Mouse (Mus musculus): ENCODE data around the gene Lpin2. TPM values are rescaled to one million over a fixed set of nuclear protein-coding genes. Genes with fewer than 3 reads are reported as not detected.

Gene Lpin2
- total and polyA plus RNA-seq, 3 experiments = 22.4 to 32.1 TPM; not detected in 1

GRCm38 (mm10) chr17:71268152-71268551, 85.8 kb downstream of the Lpin2 start:
- peaks cover 0 to 48% of the 10 kb centered on the region in 2 experiments; a peak in 3 of 4 replicates for H3K36me3 ChIP-seq (ENCODE audit: control insufficient read depth in 1 of 2, insufficient read depth in 2 of 2, low read length in 2 of 2)
- DNase-seq (ENCODE audit: low read depth, low spot score) = no peak
- peaks cover 31 to 50% of the 10 kb centered on the region in 2 experiments for H3K4me1 ChIP-seq (ENCODE audit: control insufficient read depth in 1 of 2, insufficient read depth in 2 of 2, low read length in 2 of 2)
- no peak overlapping the region for H3K9ac ChIP-seq (ENCODE audit: control insufficient read depth, low read depth, low read length, poor library complexity, severe bottlenecking)
- H3K27ac ChIP-seq (ENCODE audit: control insufficient read depth, low read depth, low read length) = peak overlapping the region; percentile 14; the same call in 1 of the 2 replicates
- H3K27me3 ChIP-seq (ENCODE audit: control insufficient read depth in 1 of 2, insufficient read depth in 2 of 2, low read length in 2 of 2) = no peaks in the 10 kb centered on the region
- H3K9me3 ChIP-seq (replicated peaks; ENCODE audit: insufficient read depth, low read length) = no peaks in the 10 kb centered on the region
- no peak overlapping the region for H3K4me3 ChIP-seq (ENCODE audit: control insufficient read depth in 1 of 2, insufficient read depth in 1 of 2, low read depth in 2 of 2, low read length in 2 of 2)
- TF ChIP-seq UBTF (IDR thresholded peaks at IDR 0.05; ENCODE audit: borderline replicate concordance, insufficient read depth, low read depth, low read length) = no peak
- no peak for TF ChIP-seq TAL1 (IDR thresholded peaks at IDR 0.05; ENCODE audit: low read length)
- TF ChIP-seq EP300 (IDR thresholded peaks at IDR 0.05; ENCODE audit: low read depth in 1 of 2, low read length in 2 of 2) = no peak
- no peak for TF ChIP-seq NRF1 (IDR thresholded peaks at IDR 0.05; ENCODE audit: insufficient read depth, low read depth, low read length, poor library complexity, severe bottlenecking)
- no peak for TF ChIP-seq MEF2A (IDR thresholded peaks at IDR 0.05; ENCODE audit: extremely low read depth, insufficient replicate concordance, low read depth, low read length, poor library complexity, severe bottlenecking)
- no peak for TF ChIP-seq JUND (IDR thresholded peaks at IDR 0.05; ENCODE audit: low read depth, low read length)
- no peak for TF ChIP-seq MAZ (IDR thresholded peaks at IDR 0.05; ENCODE audit: low read depth, low read length)
- TF ChIP-seq USF2 (IDR thresholded peaks at IDR 0.05; ENCODE audit: borderline replicate concordance in 1 of 2, insufficient read depth in 1 of 2, low read depth in 1 of 2, low read length in 2 of 2) = no peak
- TF ChIP-seq MAX (IDR thresholded peaks at IDR 0.05; ENCODE audit: low read length) = no peak
- no peak for TF ChIP-seq GABPA (IDR thresholded peaks at IDR 0.05; ENCODE audit: low read depth, low read length)
- no peak for TF ChIP-seq POLR2A (IDR thresholded peaks at IDR 0.05; ENCODE audit: control insufficient read depth in 1 of 2, insufficient read depth in 1 of 2, low read depth in 1 of 2, low read length in 2 of 2, poor library complexity in 1 of 2)
- no peak for TF ChIP-seq TBP (IDR thresholded peaks at IDR 0.05; ENCODE audit: low read depth, low read length)
- TF ChIP-seq BHLHE40 (IDR thresholded peaks at IDR 0.05; ENCODE audit: borderline replicate concordance, low read depth, low read length) = no peak
- no peak for TF ChIP-seq ETS1 (IDR thresholded peaks at IDR 0.05; ENCODE audit: low read depth, low read length)
- no peak for TF ChIP-seq MXI1 (IDR thresholded peaks at IDR 0.05; ENCODE audit: low read depth, low read length)
- TF ChIP-seq MYB (IDR thresholded peaks at IDR 0.05; ENCODE audit: low read depth, low read length) = no peak
- no peak for TF ChIP-seq SIN3A (IDR thresholded peaks at IDR 0.05; ENCODE audit: low read length)
- H3K79me2 ChIP-seq (ENCODE audit: control insufficient read depth, insufficient read depth, low read length, poor library complexity) = peaks cover 24% of the 10 kb centered on the region; the same call in 1 of the 2 replicates

GRCm38 (mm10) chr17:71268599-71268998, 86.2 kb downstream of the Lpin2 start:
- H3K9ac ChIP-seq (ENCODE audit: control insufficient read depth, low read depth, low read length, poor library complexity, severe bottlenecking) = no peak overlapping the region
- H3K36me3 ChIP-seq (ENCODE audit: control insufficient read depth in 1 of 2, insufficient read depth in 2 of 2, low read length in 2 of 2) = peaks cover 0 to 43% of the 10 kb centered on the region in 2 experiments; a peak in 3 of 4 replicates
- no peak overlapping the region for H3K4me3 ChIP-seq (ENCODE audit: control insufficient read depth in 1 of 2, insufficient read depth in 1 of 2, low read depth in 2 of 2, low read length in 2 of 2)
- TF ChIP-seq ETS1 (IDR thresholded peaks at IDR 0.05; ENCODE audit: low read depth, low read length) = no peak
- TF ChIP-seq MYC (IDR thresholded peaks at IDR 0.05; ENCODE audit: low read depth, low read length) = no peak
- TF ChIP-seq KAT2A (conservative IDR thresholded peaks at IDR 0.05; ENCODE audit: low read depth, low read length) = no peak
- no peak for TF ChIP-seq TBP (IDR thresholded peaks at IDR 0.05; ENCODE audit: low read depth, low read length)
- TF ChIP-seq JUND (IDR thresholded peaks at IDR 0.05; ENCODE audit: low read depth, low read length) = no peak
- TF ChIP-seq RCOR1 (IDR thresholded peaks at IDR 0.05; ENCODE audit: low read depth, low read length) = no peak
- TF ChIP-seq CHD2 (IDR thresholded peaks at IDR 0.05; ENCODE audit: low read length) = no peak
- TF ChIP-seq TAL1 (IDR thresholded peaks at IDR 0.05; ENCODE audit: low read length) = peak; percentile 53
- TF ChIP-seq GABPA (IDR thresholded peaks at IDR 0.05; ENCODE audit: low read depth, low read length) = no peak
- TF ChIP-seq EP300 (IDR thresholded peaks at IDR 0.05; ENCODE audit: low read depth in 1 of 2, low read length in 2 of 2) = peak in 1 of 2 experiments; percentile 31; a peak in 1 of 4 replicates
- peak; percentile 26; the same call in 1 of the 2 replicates for TF ChIP-seq TCF12 (IDR thresholded peaks at IDR 0.05; ENCODE audit: low read depth, low read length)
- no peak for TF ChIP-seq SIN3A (IDR thresholded peaks at IDR 0.05; ENCODE audit: low read length)
- TF ChIP-seq ELF1 (IDR thresholded peaks at IDR 0.05; ENCODE audit: low read depth, low read length) = no peak
- TF ChIP-seq ZNF384 (IDR thresholded peaks at IDR 0.05; ENCODE audit: low read depth, low read length) = no peak
- TF ChIP-seq MYB (IDR thresholded peaks at IDR 0.05; ENCODE audit: low read depth, low read length) = no peak
- no peak for TF ChIP-seq NELFE (IDR thresholded peaks at IDR 0.05; ENCODE audit: low read depth, low read length)
- H3K79me2 ChIP-seq (ENCODE audit: control insufficient read depth, insufficient read depth, low read length, poor library complexity) = peaks cover 20% of the 10 kb centered on the region; the same call in 1 of the 2 replicates
- no peaks in the 10 kb centered on the region for H3K9me3 ChIP-seq (replicated peaks; ENCODE audit: insufficient read depth, low read length)
- H3K27ac ChIP-seq (ENCODE audit: control insufficient read depth, low read depth, low read length) = peak overlapping the region; percentile 14; the same call in 1 of the 2 replicates
- DNase-seq (ENCODE audit: low read depth, low spot score) = no peak
- H3K27me3 ChIP-seq (ENCODE audit: control insufficient read depth in 1 of 2, insufficient read depth in 2 of 2, low read length in 2 of 2) = no peaks in the 10 kb centered on the region
- H3K4me1 ChIP-seq (ENCODE audit: control insufficient read depth in 1 of 2, insufficient read depth in 2 of 2, low read length in 2 of 2) = peaks cover 27 to 46% of the 10 kb centered on the region in 2 experiments
